Mouse (Mus musculus) layer of hippocampus, adult 2 months (tissue): ENCODE measurements around the gene Zdhhc6. TPM values are rescaled to one million over a fixed set of nuclear protein-coding genes. Genes with fewer than 3 reads are reported as not detected.

Experiments used
- DNase-seq, 2 experiments: peaks; one replicate each; pipeline ENCODE4 v3.0.0; 2022; ENCODE audit warnings: low spot score in 2 of 2
- H3K27ac ChIP-seq: fragments of 200-600 bp; 2 replicates; pipeline ENCODE4 v1.8.1; 2022
- H3K4me3 ChIP-seq: fragments of 200-600 bp; 2 replicates; pipeline ENCODE4 v1.8.1; 2022; ENCODE audit warnings: mild to moderate bottlenecking
- CTCF ChIP-seq: fragments of 200-600 bp; conservative IDR thresholded peaks from 2 replicates; pipeline ENCODE4 v1.8.1; 2022; ENCODE audit warnings: antibody characterized with exemption, mild to moderate bottlenecking, moderate library complexity
- long read RNA-seq, 2 experiments: library from polyadenylated mRNA; stranded (forward); transcript quantifications; one replicate each; pipeline ENCODE4 v2.0.0; 2021; ENCODE audit warnings: borderline mapping rate in 2 of 2
- total RNA-seq, 2 experiments: library from RNA; stranded (reverse); gene quantifications; 2 replicates each; pipeline ENCODE4 v1.2.3; 2021

Zdhhc6 gene
- total RNA-seq: 10 to 100 TPM; 28.3 to 29.2 TPM
- long read RNA-seq, experiment 1, transcript Zdhhc6-207 (11 exons, 2,168 nt): major isoform, 18 of 30 reads
- long read RNA-seq, experiment 1, partial matches to known transcripts: 0 of 30 reads
- long read RNA-seq, experiment 1, other reads (novel, unspliced or antisense): 11 of 30 reads
- long read RNA-seq, experiment 2, transcript Zdhhc6-207 (11 exons, 2,168 nt): major isoform, 26 of 39 reads
- long read RNA-seq, experiment 2, partial matches to known transcripts: 3 of 39 reads
- long read RNA-seq, experiment 2, other reads (novel, unspliced or antisense): 9 of 39 reads

DNA sequence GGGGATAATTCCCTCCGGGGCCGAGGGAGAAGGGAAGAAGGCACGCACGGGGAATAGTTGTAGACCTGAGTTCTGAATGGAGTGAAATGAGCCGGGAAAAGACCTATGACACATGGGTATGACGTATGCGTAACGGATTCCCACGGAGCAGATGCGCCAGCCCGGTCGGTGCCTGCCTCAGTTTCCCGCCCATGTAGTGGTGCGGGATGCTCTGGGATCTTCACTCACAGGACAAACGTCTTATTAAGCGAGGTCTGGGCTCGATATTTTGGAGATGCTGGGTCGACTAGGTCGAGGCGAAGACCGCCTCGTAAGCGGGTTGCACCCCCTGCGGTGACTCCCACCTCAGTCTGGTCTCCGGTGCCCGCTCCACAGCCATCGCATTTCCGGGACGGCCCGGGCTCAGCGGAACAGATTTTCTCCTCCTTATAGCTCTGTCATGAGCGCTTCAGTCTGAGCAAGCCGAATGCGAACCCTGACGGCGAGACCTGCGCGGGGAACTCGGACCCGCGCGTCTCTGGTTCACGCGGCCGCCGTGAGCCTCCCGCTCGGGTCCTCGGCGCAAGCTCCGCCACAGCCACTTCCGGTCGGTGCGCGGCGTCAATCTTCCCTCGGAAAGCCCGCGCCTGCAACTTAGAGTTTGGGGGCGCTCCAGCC, at the start of gene Zdhhc6:
Gene Zdhhc6, minus strand, starts transcription at position 581 of the 657 bp plus-strand sequence.
- H3K27ac ChIP-seq: peak within 1 kb of the TSS; percentile 94
- H3K4me3 ChIP-seq: peak within 1 kb of the TSS; percentile 85
- TF ChIP-seq CTCF: 0 out of 2 replicates have a peak, but pooled peaks have one; percentile 8
- peak; percentile 67 to 85 for DNase-seq

DNA sequence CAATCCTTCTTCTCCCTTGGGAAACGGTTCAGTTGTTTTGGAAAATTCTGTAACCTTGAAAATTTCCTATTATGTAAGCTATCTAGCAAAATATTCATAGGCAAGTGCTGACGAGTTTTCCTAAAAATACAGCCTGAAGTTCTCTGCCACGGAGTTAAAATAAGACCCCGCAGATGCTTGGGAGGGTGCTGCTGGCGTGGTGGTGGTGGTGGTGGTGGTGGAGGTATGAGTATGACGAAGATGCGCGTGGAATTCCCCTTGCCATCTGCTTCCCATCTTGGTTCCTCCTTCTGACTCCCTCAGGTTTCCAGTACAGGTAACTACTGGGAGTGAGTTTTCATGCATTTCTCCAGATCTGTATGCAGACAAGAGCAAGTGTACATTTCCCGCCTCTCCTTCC, 46.8 kb upstream of the Zdhhc6 start:
- no peak for TF ChIP-seq CTCF
- Histone ChIP-seq H3K4me3 (no peak overlapping the region), H3K27ac (no peak overlapping the region)
- DNase-seq: peak in 1 of 2 experiments; percentile 15

DNA sequence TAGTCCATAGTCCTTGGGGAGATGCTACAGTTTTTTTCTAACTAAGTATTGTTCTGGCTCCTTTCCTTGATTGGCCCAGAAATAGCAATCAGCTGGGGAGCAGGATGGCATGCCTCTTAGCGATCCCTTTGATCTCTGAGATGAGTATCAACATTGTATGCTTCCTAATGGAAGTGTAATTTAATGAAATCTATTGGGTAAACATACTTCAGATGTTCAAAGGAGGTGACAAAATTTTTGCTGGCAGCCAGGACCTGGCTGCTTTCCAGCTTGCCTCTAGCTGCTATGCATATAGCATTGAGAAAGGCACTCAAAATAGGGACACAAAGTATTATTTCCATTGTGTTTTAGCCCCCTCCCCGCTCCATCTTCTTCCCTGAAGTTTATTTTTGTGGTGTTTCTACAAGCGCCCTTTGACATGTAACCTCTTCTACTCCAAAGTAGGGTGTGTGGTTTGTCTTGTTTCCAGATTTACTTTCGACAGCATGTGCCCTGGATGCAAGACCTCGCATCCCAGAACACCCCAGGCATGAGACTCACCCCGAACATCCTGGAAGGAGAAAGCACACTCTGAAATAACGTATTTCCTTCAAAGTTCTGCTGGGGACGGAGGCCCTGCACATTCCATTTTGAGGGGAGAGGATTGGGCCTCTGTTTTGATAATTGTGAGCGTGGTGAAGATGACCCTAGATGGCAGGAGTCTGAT, 35.0 kb upstream of the Zdhhc6 start:
- Histone ChIP-seq H3K4me3 (no peak overlapping the region), H3K27ac (no peak overlapping the region)
- no peak for TF ChIP-seq CTCF
- no peak for DNase-seq

DNA sequence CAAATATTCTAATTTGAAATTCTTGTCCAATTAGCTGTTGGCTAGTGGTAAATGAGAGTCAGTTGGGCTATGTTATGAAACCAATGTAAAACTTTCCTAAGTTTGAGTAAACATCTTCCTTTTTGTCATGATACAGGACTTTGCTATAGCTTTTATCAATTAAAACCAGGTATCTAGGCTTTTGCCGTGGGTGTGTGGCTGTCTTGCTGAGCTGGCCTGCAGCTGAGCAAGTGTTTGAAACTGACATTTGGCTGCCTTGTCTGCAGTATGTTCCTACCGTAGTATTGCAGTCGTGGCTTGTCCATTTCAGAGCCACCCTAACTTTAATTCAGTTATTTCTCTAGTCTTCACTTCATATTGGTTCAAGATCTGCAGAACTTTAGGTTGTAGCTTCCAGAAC, 32.4 kb upstream of the Zdhhc6 start:
- no peak for DNase-seq
- Histone ChIP-seq H3K4me3 (no peak overlapping the region), H3K27ac (no peak overlapping the region)
- TF ChIP-seq CTCF: no peak

DNA sequence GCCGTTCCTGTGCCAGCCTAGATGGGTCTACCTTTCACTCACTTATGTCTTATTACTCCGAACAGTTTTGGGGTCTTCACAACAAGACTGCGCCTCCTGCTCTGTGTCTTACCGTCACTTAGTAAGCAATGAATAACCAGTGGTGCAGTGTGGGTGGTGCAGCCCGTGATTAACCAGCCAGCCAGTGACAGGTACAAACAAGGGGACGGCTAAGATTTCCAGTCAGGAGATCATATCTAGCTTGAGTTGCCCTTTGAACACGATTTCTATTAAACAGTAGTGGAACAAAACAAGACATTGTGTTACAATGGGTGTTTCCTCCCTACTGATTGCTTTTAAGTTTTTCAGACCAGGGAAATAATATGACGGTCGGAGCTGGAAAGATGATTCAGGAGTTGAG, 27.4 kb upstream of the Zdhhc6 start:
- no peak for DNase-seq

DNA sequence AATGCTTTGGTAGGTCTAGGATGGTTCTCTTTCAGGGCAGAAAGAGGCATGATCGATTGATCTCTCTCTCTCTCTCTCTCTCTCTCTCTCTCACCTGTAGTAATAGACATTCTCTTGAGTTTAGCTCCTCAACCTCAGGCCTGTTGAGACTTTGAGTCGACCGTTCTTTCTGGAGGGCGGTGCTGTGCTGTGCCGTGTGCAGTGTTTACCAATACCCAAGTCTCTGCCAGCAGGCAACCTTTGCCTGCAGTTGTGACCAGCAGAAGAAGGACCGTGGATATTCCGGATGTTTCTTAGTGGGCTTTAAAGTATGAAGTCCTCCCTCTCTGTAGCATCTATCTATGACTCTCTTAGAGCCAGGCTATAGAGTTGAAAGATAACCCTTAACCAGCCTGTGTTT, 26.6 kb upstream of the Zdhhc6 start:
- no peak for DNase-seq
- Histone ChIP-seq H3K27ac (no peak overlapping the region), H3K4me3 (no peak overlapping the region)
- TF ChIP-seq CTCF: no peak

More for the DNA sequence above, 27.4 kb upstream of the Zdhhc6 start:
- Histone ChIP-seq H3K27ac (no peak overlapping the region), H3K4me3 (no peak overlapping the region)
- TF ChIP-seq CTCF: no peak

DNA sequence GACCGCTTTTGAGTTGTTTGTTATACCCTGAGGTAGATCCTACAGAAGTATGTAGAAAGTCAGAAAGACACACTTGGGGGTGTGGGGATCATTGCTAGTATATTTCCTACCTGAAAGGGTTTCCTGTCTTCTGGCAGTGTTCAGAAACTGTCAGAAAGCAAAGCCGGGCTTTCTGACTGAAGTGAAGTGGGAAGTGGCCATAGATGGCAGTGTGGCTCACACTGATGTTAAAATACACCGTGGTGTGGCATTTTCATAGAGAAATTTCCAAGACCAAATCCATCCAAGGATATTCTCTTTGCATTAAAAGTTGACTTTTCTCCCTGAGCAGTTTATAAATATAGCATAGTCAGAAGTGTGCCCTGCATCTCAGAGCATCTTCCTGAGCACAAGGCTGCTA, 25.5 kb upstream of the Zdhhc6 start:
- peak; percentile 69 for TF ChIP-seq CTCF
- no peak for DNase-seq
- Histone ChIP-seq H3K4me3 (no peak overlapping the region), H3K27ac (no peak overlapping the region)

DNA sequence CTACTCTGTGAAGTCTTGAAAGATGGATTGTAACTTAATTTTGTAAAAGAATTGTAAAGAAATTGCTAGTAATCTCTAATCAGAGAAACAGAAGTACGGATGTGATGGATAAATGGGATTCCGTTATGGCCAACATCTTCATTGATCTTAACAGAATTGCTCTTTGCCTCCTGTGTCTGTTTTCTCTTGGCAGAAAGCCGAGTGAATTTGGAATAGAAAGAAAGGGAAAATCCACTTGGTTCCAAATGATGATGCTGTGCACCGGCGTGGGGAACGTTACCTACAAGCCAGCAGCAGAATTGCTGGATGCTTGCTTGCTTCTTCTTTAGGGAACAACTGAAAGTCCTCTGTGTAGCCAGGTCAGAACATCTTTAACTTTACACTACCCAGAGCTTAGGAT, 24.7 kb upstream of the Zdhhc6 start:
- H3K27ac ChIP-seq: no peak overlapping the region
- no peak for TF ChIP-seq CTCF

DNA sequence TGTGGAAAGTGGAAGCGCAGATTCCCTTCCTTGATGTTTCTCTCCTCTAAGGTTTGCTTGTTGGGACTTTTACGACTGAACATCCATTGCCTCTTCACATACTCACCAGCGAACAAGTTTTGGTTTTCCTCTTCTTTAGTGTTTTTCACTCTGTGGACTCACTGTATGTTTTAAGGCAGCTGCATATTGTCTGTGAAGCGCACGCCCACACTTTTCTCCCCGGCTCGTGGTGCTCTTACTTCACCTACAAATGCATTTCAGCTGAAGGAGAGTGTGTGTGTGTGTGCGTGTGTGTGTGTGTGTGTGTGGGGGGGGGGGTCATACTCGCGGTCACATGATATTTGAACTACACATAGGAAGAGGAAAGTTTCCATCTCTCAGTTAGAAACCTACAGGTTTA, 21.8 kb upstream of the Zdhhc6 start:
- DNase-seq: no peak
- Histone ChIP-seq H3K4me3 (no peak overlapping the region), H3K27ac (no peak overlapping the region)
- TF ChIP-seq CTCF: no peak

More for the DNA sequence above, 24.7 kb upstream of the Zdhhc6 start:
- DNase-seq: no peak
- H3K4me3 ChIP-seq: no peak overlapping the region

DNA sequence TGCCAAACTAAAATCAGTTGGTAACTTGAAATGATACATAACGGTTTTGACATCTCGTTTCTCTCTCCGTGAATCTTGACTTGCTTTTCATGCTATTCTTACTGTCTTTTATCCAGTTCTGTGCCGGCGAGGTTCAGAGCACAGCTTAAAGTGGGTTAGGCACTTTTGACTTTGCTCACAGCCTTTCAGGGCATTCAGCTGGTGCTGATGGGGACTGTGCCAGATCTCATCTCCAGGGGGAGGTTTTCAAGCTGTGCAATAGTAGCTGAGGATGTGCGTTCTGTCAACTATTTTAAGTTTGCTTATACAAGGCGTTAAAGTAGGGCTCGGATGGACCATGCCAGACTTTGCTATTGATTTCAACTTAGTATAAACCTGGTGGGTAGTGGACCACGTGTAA, 21.2 kb upstream of the Zdhhc6 start:
- no peak for DNase-seq
- no peak for TF ChIP-seq CTCF
- Histone ChIP-seq H3K4me3 (no peak overlapping the region), H3K27ac (no peak overlapping the region)

DNA sequence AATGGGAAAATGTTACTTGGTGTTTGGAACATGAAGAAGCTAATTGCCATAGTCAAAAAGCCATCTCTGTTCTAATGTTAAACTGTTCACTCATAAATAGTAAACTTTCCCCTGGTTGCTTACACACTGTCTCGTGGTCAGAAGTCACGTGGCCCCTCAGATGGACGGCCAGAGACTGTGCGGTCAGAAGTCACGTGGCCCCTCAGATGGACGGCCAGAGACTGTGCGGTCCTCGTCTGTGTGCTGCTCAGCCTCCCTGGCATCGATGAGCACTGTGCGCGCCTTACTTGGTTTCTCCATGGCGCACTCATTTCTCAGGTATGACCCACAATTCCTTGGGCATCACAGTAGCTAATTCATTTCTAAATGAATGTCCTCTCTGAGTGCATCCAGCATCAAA, 20.6 kb upstream of the Zdhhc6 start:
- Histone ChIP-seq H3K27ac (no peak overlapping the region), H3K4me3 (no peak overlapping the region)
- no peak for TF ChIP-seq CTCF
- DNase-seq: no peak

DNA sequence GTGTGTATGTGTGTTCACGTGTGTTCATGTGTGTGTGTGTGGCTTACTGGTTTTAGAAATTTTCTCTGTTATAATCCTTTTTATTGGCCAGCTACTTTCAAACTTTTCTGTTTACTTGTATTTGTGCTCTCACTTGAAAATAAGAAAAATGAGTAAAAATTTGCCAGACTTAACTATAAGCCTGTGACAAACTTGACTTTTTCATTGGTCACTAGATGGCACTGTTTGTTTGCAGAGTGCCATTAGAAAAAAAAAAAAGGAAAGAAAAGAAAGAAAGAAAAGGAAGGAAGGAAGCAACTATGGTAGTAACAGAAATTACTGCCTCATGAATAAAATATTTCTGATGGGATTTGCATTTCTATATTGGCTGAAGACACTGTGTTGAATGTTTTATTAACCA, 20.0 kb upstream of the Zdhhc6 start:
- DNase-seq: no peak
- peak; percentile 87 for TF ChIP-seq CTCF

DNA sequence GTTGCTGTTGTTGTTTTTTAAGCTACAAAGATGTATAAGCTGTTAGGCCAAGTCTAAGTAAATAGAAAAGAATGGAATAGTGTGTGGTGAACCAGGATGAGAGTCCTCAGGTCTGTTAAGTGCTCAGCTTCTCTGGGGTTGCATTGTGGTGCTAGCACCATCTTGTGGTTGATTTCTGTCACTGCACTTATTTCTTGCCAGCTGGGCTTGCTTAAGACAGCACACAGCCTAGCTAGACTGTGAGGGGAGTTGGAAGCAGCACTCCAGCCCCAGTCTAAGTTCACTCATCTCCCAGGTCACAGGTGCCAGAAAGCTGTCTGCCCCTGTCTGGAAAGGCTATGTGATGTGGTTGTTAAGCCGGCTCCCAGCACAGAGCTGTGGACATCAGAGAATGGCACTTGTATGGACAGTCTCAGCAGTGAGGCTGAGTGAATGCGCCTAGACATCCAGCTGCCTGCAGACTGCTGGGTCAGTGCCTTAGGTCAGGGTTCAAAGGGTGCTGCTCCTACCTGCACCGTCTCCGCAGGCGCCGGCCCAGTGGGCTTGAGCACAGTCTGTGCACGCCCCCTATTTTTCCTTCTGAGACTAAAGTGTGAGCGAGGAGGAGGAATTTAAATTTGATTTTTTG, 16.9 kb upstream of the Zdhhc6 start:
- peak; percentile 92 for TF ChIP-seq CTCF
- no peak overlapping the region for H3K4me3 ChIP-seq
- H3K27ac ChIP-seq: no peak overlapping the region
- DNase-seq: peak; percentile 76 to 78

More for the DNA sequence above, 20.0 kb upstream of the Zdhhc6 start:
- no peak overlapping the region for H3K27ac ChIP-seq
- H3K4me3 ChIP-seq: no peak overlapping the region
